Mouse (Mus musculus) megakaryocyte-erythroid progenitor cell, adult 5-6 weeks (primary cell): ENCODE results near the gene Pdia4. TPM values are rescaled to one million over a fixed set of nuclear protein-coding genes. Genes with fewer than 3 reads are reported as not detected.
"Not testable (repeated sequence)": the region's sequence is repeated elsewhere in the genome, so short reads cannot be mapped to it uniquely, and the experiment has no call there.

Source experiments
- ATAC-seq: replicated peaks from 2 replicates; pipeline ENCODE4 v1.8.0; 2016; ENCODE audit warnings: mild to moderate bottlenecking, inconsistent platforms; ENCODE audit not compliant: severe bottlenecking, poor library complexity, low FRiP score, low TSS enrichment
- total RNA-seq, 2 experiments: library from RNA; stranded (forward) in 1 of 2; stranded (reverse) in 1 of 2; fragments of 200-1000, 215-1000 nt in 1 of 2; fragments of >200 nt in 1 of 2; fragmentation: Nextera tagmentation in 1 of 2; gene quantifications; 2 replicates each; pipeline ENCODE4 v1.2.3; 2014 to 2017

Gene Pdia4
- total RNA-seq (2014; fragmentation: Nextera tagmentation), result 35.8 and 38.1 TPM in 2 replicates
- total RNA-seq (2017), result 152 and 153 TPM in 2 replicates

DNA sequence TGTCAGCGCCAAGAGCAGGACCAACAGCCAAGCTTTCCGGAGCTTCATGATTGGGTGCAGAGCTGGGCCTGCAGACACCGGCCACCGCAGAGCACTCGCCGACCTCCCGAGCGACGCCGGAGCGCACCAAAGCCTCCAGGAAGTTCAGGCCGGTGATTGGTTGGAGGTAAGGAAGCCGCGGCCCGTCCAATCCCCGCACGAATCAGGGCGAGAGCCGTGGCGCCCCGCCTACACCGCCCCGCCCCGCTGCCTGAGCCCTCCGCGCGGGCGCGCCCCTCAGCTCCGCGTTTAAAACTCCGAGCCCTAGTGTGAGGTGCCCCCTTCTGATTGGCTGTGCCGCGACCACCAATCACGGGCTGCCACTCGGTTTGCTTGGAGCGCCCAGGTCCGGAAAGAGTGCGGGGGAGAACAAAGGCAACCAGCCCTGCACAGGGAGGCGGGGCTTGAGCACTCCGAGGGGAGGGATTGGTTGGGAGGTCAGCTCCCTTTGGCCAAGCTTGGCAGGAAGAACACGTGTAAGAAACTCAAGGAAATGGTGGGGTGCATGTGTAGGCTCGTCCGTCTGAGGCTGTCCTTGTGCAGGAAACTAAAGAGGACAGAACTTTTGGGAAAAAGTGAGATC, at the start of gene Pdia4:
Gene Pdia4 (minus strand): TSS at position 174 of the 622 bp plus-strand sequence.
- ATAC-seq, result peak; percentile 96

- not testable (repeated sequence) for ATAC-seq
Observed at GRCm38 (mm10) chr6:47857729-47858128, 44.5 kb upstream of the Pdia4 start.

- no peak for ATAC-seq
Observed at GRCm38 (mm10) chr6:47857241-47857640, 44.0 kb upstream of the Pdia4 start.

- ATAC-seq, result no peak
Observed at GRCm38 (mm10) chr6:47845779-47846178, 32.5 kb upstream of the Pdia4 start.

DNA sequence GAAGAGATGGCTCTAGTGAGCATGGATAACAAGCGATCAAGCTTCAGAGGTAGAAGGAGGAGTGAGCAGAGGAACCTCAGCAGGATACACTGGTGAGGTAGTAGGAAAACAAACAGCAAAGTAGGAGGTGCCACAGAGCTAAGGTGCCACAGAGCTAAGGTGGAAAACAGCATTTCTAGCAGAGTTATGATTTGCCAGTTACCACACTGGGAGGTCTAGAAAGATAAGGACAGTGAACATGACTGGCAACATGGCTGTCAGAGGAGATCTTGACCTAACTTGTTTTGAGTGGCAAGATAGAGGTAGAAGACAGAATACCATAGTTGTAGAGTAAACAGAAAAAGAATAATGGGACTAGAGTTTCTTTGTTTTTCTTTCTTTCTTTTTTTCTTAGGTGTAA, 29.1 kb upstream of the Pdia4 start:
- peak; percentile 79 for ATAC-seq

GRCm38 (mm10) chr6:47841831-47842230, 28.6 kb upstream of the Pdia4 start:
- ATAC-seq, result no peak

DNA sequence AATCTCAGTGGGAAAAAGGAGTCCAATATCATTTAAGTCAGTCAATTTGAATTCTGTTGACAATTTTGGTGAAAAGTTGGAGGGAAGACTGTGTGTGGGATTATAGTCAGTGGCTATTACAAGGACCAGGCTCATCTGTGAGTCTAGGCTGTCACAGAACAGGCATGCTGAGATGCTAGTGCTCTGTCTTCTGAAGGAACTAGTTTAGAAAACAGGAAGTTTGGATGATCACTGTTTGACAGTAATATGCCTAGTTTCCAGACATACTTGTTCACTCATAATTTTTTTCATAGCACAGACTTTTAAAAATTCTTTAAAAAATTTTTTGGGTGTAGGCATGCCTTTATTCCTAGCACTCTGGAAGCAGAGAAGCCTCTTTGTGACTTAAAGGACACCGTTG, 27.8 kb upstream of the Pdia4 start:
- no peak for ATAC-seq

- 0 out of 2 replicates have a peak, but pooled peaks have one; percentile 42 for ATAC-seq
Observed at GRCm38 (mm10) chr6:47837630-47838029, 24.4 kb upstream of the Pdia4 start.

GRCm38 (mm10) chr6:47835984-47836521, 22.8 kb upstream of the Pdia4 start:
- peak; percentile 56 for ATAC-seq

- peak; percentile 87 for ATAC-seq
Observed at GRCm38 (mm10) chr6:47835482-47835983, 22.3 kb upstream of the Pdia4 start, which contains the start of gene Zfp398. TSS of gene Zfp398 (plus strand) at chr6:47835661.

- ATAC-seq, result no peak
Observed at GRCm38 (mm10) chr6:47832220-47832619, 19.0 kb upstream of the Pdia4 start.

GRCm38 (mm10) chr6:47830104-47831078, 17.2 kb upstream of the Pdia4 start, which contains the start of gene Zfp786:
TSS of gene Zfp786 (minus strand) at chr6:47830867.
- ATAC-seq, result peak; percentile 92

DNA sequence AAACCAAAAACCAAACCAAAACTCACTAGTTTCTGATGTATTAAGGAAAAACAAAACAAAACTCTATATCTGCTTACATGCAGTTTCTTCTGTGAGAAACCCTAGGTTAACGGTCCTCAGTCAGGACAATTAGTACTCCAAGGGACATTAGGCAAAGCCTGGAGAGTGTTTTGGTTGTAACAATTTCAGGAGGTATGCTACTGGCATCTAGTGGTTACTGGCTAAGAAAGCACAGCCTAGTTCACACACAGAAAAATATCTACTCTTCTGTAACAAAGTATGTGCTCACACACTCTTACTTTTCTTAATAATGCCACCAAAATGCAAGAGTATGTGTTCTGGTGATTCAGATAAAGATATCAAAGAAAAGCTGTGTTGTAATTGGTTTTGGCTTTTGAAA, 15.7 kb upstream of the Pdia4 start:
- ATAC-seq, result peak; percentile 62

- ATAC-seq, result no peak
Observed at GRCm38 (mm10) chr6:47827462-47827861, 14.2 kb upstream of the Pdia4 start.

GRCm38 (mm10) chr6:47824241-47824640, 11.0 kb upstream of the Pdia4 start:
- no peak for ATAC-seq

DNA sequence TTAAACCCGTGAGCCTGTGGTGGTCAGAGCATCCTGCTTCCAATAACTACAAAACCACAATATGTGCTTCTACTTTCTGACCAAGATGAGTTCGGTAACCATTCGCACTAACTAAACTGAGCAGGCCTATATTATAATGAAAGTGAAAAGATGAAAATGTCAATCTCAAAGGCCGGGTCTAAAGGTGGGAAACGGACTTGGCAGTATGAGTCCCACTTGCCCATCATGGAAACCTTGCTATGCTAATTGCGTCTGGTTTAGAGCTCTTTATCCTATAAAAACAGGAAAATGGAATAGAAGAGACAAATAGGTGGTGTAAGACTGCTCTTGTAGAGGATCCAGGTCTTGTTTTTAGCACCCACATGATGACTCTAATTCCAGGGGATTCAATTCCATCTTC, 8.5 kb upstream of the Pdia4 start:
- no peak for ATAC-seq

DNA sequence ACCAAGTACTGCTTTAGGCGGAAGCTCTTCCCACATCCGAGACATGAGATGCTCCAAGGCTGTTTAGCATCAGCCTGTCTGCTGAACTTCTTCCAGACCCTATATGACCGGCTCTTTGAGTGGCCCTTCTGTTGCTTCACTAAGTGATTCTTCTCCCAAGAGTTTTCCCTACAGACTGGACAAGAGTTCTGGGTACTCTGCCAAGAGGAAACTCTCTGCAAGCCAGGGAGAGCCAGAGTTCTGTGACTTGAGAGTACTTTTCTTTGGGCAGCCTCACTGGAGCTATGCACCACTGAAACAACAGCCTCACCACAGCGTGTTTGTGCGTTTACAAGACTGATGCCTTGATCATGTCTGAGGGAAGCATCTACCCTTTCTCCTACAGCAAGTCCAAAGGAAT, 8.0 kb upstream of the Pdia4 start:
- no peak for ATAC-seq

- 0 out of 2 replicates have a peak, but pooled peaks have one; percentile 26 for ATAC-seq
Observed at GRCm38 (mm10) chr6:47819626-47820325, 6.5 kb upstream of the Pdia4 start.

DNA sequence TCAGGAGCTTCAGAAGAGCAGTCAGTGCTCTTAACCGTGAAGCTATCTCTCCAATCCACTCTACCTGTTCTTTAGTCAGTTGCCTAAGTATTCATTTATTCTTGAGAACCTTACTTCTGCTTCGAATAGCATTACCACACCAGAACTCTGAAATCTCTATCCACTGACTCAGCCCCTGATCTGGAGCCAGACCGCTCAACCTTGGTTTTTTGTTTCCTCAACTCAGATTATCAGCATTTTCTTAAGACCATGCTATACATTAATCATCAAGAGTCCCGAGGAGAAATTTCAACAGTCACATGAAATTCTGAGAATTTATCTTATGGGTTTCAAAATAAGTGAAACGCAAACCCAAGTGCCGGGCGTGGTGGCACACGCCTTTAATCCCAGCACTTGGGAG, 5.5 kb upstream of the Pdia4 start:
- no peak for ATAC-seq
